Mouse (Mus musculus) kidney, embryonic 14.5 days (tissue): Measurements from ENCODE around the gene Txnip. TPM values are rescaled to one million over a fixed set of nuclear protein-coding genes. Genes with fewer than 3 reads are reported as not detected.
"Not testable (repeated sequence)": the region's sequence is repeated elsewhere in the genome, so short reads cannot be mapped to it uniquely, and the experiment has no call there.

Source experiments
- ATAC-seq: fragments of 200-750 bp; cut with Nextera tagmentation; 2 replicates; pipeline ENCODE4 v1.8.0; 2017; ENCODE audit warnings: moderate number of reproducible peaks, mild to moderate bottlenecking, moderate TSS enrichment, moderate library complexity; ENCODE audit not compliant: low FRiP score, low TSS enrichment
- H3K27ac ChIP-seq: fragments of 300-500 bp; sonication (generic); 2 replicates; pipeline ENCODE4 v1.5.1; 2014; ENCODE audit warnings: low read depth, mild to moderate bottlenecking, low read length, moderate library complexity, mixed read lengths
- H3K27me3 ChIP-seq: fragments of 300-500 bp; sonication (generic); 2 replicates; pipeline ENCODE4 v1.6.1; 2014; ENCODE audit warnings: mild to moderate bottlenecking, low read length; ENCODE audit not compliant: control insufficient read depth, insufficient read depth
- H3K36me3 ChIP-seq: fragments of 300-500 bp; sonication (generic); 2 replicates; pipeline ENCODE4 v1.6.1; 2014; ENCODE audit warnings: low read length, mixed read lengths; ENCODE audit not compliant: control insufficient read depth, insufficient read depth
- H3K4me1 ChIP-seq: fragments of 300-500 bp; sonication (generic); 2 replicates; pipeline ENCODE4 v1.6.1; 2014; ENCODE audit warnings: low read length, mixed read lengths; ENCODE audit not compliant: control insufficient read depth, insufficient read depth
- H3K4me2 ChIP-seq: fragments of 300-500 bp; sonication (generic); replicated peaks from 2 replicates; pipeline ENCODE4 v1.6.1; 2014; ENCODE audit warnings: low read depth, mild to moderate bottlenecking, low read length
- H3K4me3 ChIP-seq: fragments of 300-500 bp; sonication (generic); 2 replicates; pipeline ENCODE4 v1.5.1; 2014; ENCODE audit warnings: mild to moderate bottlenecking, low read length
- H3K9ac ChIP-seq: fragments of 300-500 bp; sonication (generic); 2 replicates; pipeline ENCODE4 v1.6.1; 2014; ENCODE audit warnings: low read depth, mild to moderate bottlenecking, low read length, moderate library complexity
- H3K9me3 ChIP-seq: fragments of 300-500 bp; sonication (generic); 2 replicates; pipeline ENCODE4 v1.6.1; 2016; ENCODE audit warnings: low read length; ENCODE audit not compliant: control insufficient read depth
- WGBS: fragments of 180-500 bp; shearing (Covaris S2); extraction: QIAGEN DNeasy Blood & Tissue Kit; methylation state at CpG from one replicate; pipeline ENCODE4 v1.1.7; 2014; 5-methylcytosine and 5-hydroxymethylcytosine counted together
- polyA plus RNA-seq: library from polyadenylated mRNA; unstranded; fragments of >200 nt; fragmentation: Nextera tagmentation; extraction: Ambion mirVana; gene quantifications from 2 replicates; pipeline ENCODE4 v1.2.1, GENCODE M21; 2014

The Txnip gene
- polyA plus RNA-seq, result 91.1 and 148 TPM in 2 replicates

DNA sequence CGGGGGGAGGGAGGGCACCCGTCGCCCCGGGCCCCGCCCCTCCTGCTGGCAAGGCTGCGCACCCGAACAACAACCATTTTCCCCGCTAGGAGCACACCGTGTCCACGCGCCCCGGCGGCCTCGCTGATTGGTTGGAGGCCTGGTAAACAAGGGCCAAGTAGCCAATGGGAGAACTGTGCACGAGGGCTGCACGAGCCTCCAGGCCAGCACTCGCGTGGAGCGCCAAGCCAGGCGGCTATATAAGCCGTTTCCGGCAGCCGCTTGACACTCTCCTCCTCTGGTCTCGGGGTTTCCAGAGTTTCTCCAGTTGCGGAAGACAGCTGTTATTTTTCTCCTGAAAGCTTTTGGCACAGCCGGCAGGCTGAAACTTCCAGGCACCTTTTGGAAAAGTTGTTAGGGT lies at the start of gene Txnip:
Gene Txnip, plus strand, starts transcription at position 264 of the 400 bp plus-strand sequence.
- peaks cover 24% of the 10 kb centered on the region for H3K36me3 ChIP-seq
- ATAC-seq, result peak; percentile 99
- peak within 1 kb of the TSS; percentile 81 for H3K4me2 ChIP-seq
- H3K4me1 ChIP-seq, result peaks cover 44% of the 10 kb centered on the region
- peak within 1 kb of the TSS; percentile 93 for H3K27ac ChIP-seq
- H3K4me3 ChIP-seq, result peak within 1 kb of the TSS; percentile 79
- no peaks in the 10 kb centered on the region for H3K27me3 ChIP-seq
- no peaks in the 10 kb centered on the region for H3K9me3 ChIP-seq
- peak within 1 kb of the TSS; percentile 86 for H3K9ac ChIP-seq
- WGBS, result under 1% methylated on average over 26 of the region's 26 CpGs

DNA sequence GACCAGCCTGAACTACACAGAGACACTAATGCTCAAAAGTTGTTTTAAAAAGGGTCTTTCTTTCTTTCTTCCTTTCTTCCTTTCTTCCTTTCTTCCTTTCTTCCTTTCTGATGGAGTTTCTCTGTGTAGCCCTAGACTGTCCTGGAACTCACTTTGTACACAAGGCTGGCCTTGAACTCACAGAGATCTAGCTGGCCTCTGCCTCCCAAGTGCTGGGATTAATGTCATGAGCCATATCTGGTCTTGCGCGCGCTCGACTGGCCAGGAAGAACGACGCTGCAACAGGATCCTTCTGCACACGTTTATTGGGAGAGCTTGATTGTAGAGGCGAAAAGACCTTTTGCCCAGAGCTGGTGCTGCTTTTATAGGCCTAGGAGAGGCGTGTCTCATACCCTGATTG lies 49.8 kb upstream of the Txnip start:
- not testable (repeated sequence) for H3K9ac ChIP-seq, H3K27ac ChIP-seq, ATAC-seq, H3K9me3 ChIP-seq, H3K36me3 ChIP-seq, H3K27me3 ChIP-seq, H3K4me1 ChIP-seq, H3K4me2 ChIP-seq, H3K4me3 ChIP-seq
- 83% methylated on average over 7 of the region's 9 CpGs for WGBS

DNA sequence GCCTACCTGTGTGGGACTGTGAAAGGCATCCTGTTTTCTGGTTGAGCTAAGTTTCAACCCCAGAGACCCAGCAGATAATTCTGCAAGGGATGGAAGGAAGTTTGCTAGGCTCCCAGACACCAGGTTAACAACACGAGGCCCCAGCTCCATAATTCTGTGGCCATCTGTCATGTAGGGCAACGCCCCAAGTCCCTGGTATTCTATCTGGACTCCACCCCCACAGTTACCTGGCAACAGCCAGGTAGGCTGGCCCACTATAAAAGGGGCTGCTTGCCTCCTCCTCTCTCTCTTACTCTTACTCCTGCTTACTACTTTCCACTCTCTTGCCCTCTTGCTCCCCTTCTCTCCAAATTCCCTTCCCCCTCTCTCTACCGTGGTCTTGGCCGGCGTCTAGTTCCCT lies 37.6 kb upstream of the Txnip start:
- H3K36me3 ChIP-seq, result no peaks in the 10 kb centered on the region
- H3K27ac ChIP-seq, result no peak overlapping the region
- no peak for ATAC-seq
- no peaks in the 10 kb centered on the region for H3K9me3 ChIP-seq
- H3K27me3 ChIP-seq, result no peaks in the 10 kb centered on the region; the same call in 1 of the 2 replicates
- WGBS, result 47% methylated on average over 5 of the region's 5 CpGs
- H3K4me3 ChIP-seq, result no peak overlapping the region
- no peak overlapping the region for H3K9ac ChIP-seq
- H3K4me2 ChIP-seq, result no peak overlapping the region
- no peaks in the 10 kb centered on the region for H3K4me1 ChIP-seq

GRCm38 (mm10) chr3:96522149-96522548 lies 35.6 kb upstream of the Txnip start:
- 71% methylated on average over 4 of the region's 4 CpGs for WGBS
- Histone ChIP-seq H3K9me3 (no peaks in the 10 kb centered on the region), H3K27me3 (peaks cover 10% of the 10 kb centered on the region), H3K27ac (no peak overlapping the region), H3K4me1 (0 out of 2 replicates have a peak, but pooled peaks cover 4% of the 10 kb centered on the region), H3K36me3 (no peaks in the 10 kb centered on the region), H3K9ac (no peak overlapping the region), H3K4me2 (no peak overlapping the region), H3K4me3 (no peak overlapping the region)
- ATAC-seq, result no peak

GRCm38 (mm10) chr3:96524028-96524810 lies 33.5 kb upstream of the Txnip start:
- WGBS, result 61% methylated on average over 12 of the region's 12 CpGs
- Histone ChIP-seq H3K36me3 (no peaks in the 10 kb centered on the region), H3K4me3 (no peak overlapping the region), H3K27ac (no peak overlapping the region), H3K9ac (no peak overlapping the region), H3K4me1 (0 out of 2 replicates have a peak, but pooled peaks cover 8% of the 10 kb centered on the region), H3K27me3 (peaks cover 30% of the 10 kb centered on the region), H3K9me3 (no peaks in the 10 kb centered on the region), H3K4me2 (no peak overlapping the region)
- ATAC-seq, result no peak

- H3K4me2 ChIP-seq, result no peak within 1 kb of the TSS
- no peaks in the 10 kb centered on the region for H3K36me3 ChIP-seq
- peaks cover 32% of the 10 kb centered on the region for H3K27me3 ChIP-seq
- no peak within 1 kb of the TSS for H3K27ac ChIP-seq
- WGBS, result 72% methylated on average over 4 of the region's 4 CpGs
- H3K4me1 ChIP-seq, result 0 out of 2 replicates have a peak, but pooled peaks cover 8% of the 10 kb centered on the region
- H3K4me3 ChIP-seq, result no peak within 1 kb of the TSS
- H3K9ac ChIP-seq, result no peak within 1 kb of the TSS
- no peak for ATAC-seq
- H3K9me3 ChIP-seq, result no peaks in the 10 kb centered on the region
These were observed 32.8 kb upstream of the Txnip start, which contains the start of gene Hfe2 for GRCm38 (mm10) chr3:96524914-96525313. Gene Hfe2, plus strand, starts transcription at chr3:96525172.

GRCm38 (mm10) chr3:96526013-96526762 lies 31.6 kb upstream of the Txnip start:
- H3K27me3 ChIP-seq, result peaks cover 32% of the 10 kb centered on the region
- H3K9ac ChIP-seq, result no peak overlapping the region
- H3K36me3 ChIP-seq, result no peaks in the 10 kb centered on the region
- no peaks in the 10 kb centered on the region for H3K9me3 ChIP-seq
- no peak overlapping the region for H3K4me2 ChIP-seq
- H3K4me1 ChIP-seq, result 0 out of 2 replicates have a peak, but pooled peaks cover 8% of the 10 kb centered on the region
- WGBS, result 74% methylated on average over 11 of the region's 11 CpGs
- no peak overlapping the region for H3K4me3 ChIP-seq
- 0 out of 2 replicates have a peak, but pooled peaks have one; percentile 73 for ATAC-seq
- H3K27ac ChIP-seq, result no peak overlapping the region

DNA sequence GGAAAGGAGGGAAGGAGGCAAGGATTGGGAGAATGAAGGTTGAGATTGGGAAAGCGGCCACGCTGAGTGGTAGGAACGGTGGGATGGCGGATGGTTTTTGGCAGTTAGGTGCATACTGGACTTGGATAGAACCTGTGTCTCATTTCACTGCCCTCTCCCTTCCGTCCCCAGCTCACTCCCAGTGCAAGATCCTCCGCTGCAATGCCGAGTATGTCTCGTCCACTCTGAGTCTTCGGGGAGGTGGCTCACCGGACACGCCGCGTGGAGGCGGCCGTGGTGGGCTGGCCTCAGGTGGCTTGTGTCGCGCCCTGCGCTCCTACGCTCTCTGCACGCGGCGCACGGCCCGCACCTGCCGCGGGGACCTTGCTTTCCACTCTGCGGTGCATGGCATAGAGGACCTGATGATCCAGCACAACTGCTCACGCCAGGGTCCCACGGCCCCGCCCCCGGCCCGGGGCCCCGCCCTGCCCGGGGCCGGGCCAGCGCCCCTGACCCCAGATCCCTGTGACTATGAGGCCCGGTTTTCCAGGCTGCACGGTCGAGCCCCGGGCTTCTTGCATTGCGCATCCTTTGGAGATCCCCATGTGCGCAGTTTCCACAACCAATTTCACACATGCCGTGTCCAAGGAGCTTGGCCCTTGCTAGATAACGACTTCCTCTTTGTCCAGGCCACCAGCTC lies 30.8 kb upstream of the Txnip start:
- Histone ChIP-seq H3K27me3 (peaks cover 32% of the 10 kb centered on the region), H3K27ac (no peak overlapping the region), H3K4me1 (0 out of 2 replicates have a peak, but pooled peaks cover 8% of the 10 kb centered on the region), H3K4me2 (peak overlapping the region; percentile 84), H3K36me3 (no peaks in the 10 kb centered on the region), H3K9me3 (no peaks in the 10 kb centered on the region), H3K9ac (peak overlapping the region; percentile 44), H3K4me3 (peak overlapping the region; percentile 52)
- 4% methylated on average over 44 of the region's 44 CpGs for WGBS
- ATAC-seq, result peak; percentile 73
